Mouse (Mus musculus): ENCODE measurements around the gene Nupl1.

The Nupl1 gene

GRCm38 (mm10) chr14:60251281-60252003 lies at the start of gene Nupl1, which contains the start of gene Gm49336:
Gene Nupl1 (minus strand): TSS chr14:60251431.
Gene Gm49336 (minus strand): TSS chr14:60251507.
- peak; percentile 79 for DNase-seq (ENCODE audit: extremely low read depth, low read depth, low spot score)

- no peak for DNase-seq (ENCODE audit: extremely low read depth, low read depth, low spot score)
Observed at GRCm38 (mm10) chr14:60301024-60301423, 49.8 kb upstream of the Nupl1 start.

- DNase-seq (ENCODE audit: extremely low read depth, low read depth, low spot score), result no peak
Observed at GRCm38 (mm10) chr14:60300224-60300991, 49.2 kb upstream of the Nupl1 start.

- no peak for DNase-seq (ENCODE audit: extremely low read depth, low read depth, low spot score)
Observed at GRCm38 (mm10) chr14:60295531-60295930, 44.3 kb upstream of the Nupl1 start.

GRCm38 (mm10) chr14:60290363-60290762 lies 39.1 kb upstream of the Nupl1 start:
- no peak for DNase-seq (ENCODE audit: extremely low read depth, low read depth, low spot score)

- DNase-seq (ENCODE audit: extremely low read depth, low read depth, low spot score), result no peak
Observed at GRCm38 (mm10) chr14:60286194-60286863, 35.1 kb upstream of the Nupl1 start.

- DNase-seq (ENCODE audit: extremely low read depth, low read depth, low spot score), result no peak
Observed at GRCm38 (mm10) chr14:60275301-60276276, 24.4 kb upstream of the Nupl1 start.

- DNase-seq (ENCODE audit: extremely low read depth, low read depth, low spot score), result no peak
Observed at GRCm38 (mm10) chr14:60273346-60273745, 22.1 kb upstream of the Nupl1 start.

GRCm38 (mm10) chr14:60269333-60269732 lies 18.1 kb upstream of the Nupl1 start:
- DNase-seq (ENCODE audit: extremely low read depth, low read depth, low spot score), result no peak

- DNase-seq (ENCODE audit: extremely low read depth, low read depth, low spot score), result peak; percentile 81
Observed at GRCm38 (mm10) chr14:60264990-60265876, 14.0 kb upstream of the Nupl1 start, which contains the start of gene Mtmr6. Gene Mtmr6 (plus strand): TSS chr14:60265228.

- no peak for DNase-seq (ENCODE audit: extremely low read depth, low read depth, low spot score)
Observed at GRCm38 (mm10) chr14:60262316-60262715, 11.1 kb upstream of the Nupl1 start.

GRCm38 (mm10) chr14:60257851-60258250 lies 6.6 kb upstream of the Nupl1 start:
- no peak for DNase-seq (ENCODE audit: extremely low read depth, low read depth, low spot score)

- no peak for DNase-seq (ENCODE audit: extremely low read depth, low read depth, low spot score)
Observed at GRCm38 (mm10) chr14:60257101-60257500, 5.9 kb upstream of the Nupl1 start.

GRCm38 (mm10) chr14:60256356-60256755 lies 5.1 kb upstream of the Nupl1 start:
- DNase-seq (ENCODE audit: extremely low read depth, low read depth, low spot score), result no peak

- DNase-seq (ENCODE audit: extremely low read depth, low read depth, low spot score), result no peak
Observed at GRCm38 (mm10) chr14:60254774-60255173, 3.5 kb upstream of the Nupl1 start.

GRCm38 (mm10) chr14:60253466-60253865 lies 2.2 kb upstream of the Nupl1 start:
- no peak for DNase-seq (ENCODE audit: extremely low read depth, low read depth, low spot score)

- no peak for DNase-seq (ENCODE audit: extremely low read depth, low read depth, low spot score)
Observed at GRCm38 (mm10) chr14:60252004-60253000, 1.1 kb upstream of the Nupl1 start.

- no peak for DNase-seq (ENCODE audit: extremely low read depth, low read depth, low spot score)
Observed at GRCm38 (mm10) chr14:60250879-60251278, 352 bp downstream of the Nupl1 start.
